Mouse (Mus musculus) intestine, postnatal 0 days (tissue): ENCODE results near the gene Atp6v1e2. TPM values are rescaled to one million over a fixed set of nuclear protein-coding genes. Genes with fewer than 3 reads are reported as not detected.

Source experiments
- ATAC-seq: fragments of 200-750 bp; cut with Nextera tagmentation; 2 replicates; pipeline ENCODE4 v1.8.0; 2017; ENCODE audit warnings: mild to moderate bottlenecking, moderate TSS enrichment, moderate library complexity
- H3K27ac ChIP-seq: fragments of 300-500 bp; sonication (generic); 2 replicates; pipeline ENCODE4 v1.5.1; 2014; ENCODE audit warnings: mild to moderate bottlenecking, low read depth, low read length, moderate library complexity
- H3K27me3 ChIP-seq: fragments of 300-500 bp; sonication (generic); replicated peaks from 2 replicates; pipeline ENCODE4 v1.6.1; 2014; ENCODE audit warnings: low read length, mixed read lengths; ENCODE audit not compliant: control insufficient read depth, insufficient read depth
- H3K36me3 ChIP-seq: fragments of 300-500 bp; sonication (generic); 2 replicates; pipeline ENCODE4 v1.6.1; 2014; ENCODE audit warnings: mild to moderate bottlenecking, moderate library complexity; ENCODE audit not compliant: control insufficient read depth, insufficient read depth
- H3K4me1 ChIP-seq: fragments of 300-500 bp; sonication (generic); replicated peaks from 2 replicates; pipeline ENCODE4 v1.6.1; 2014; ENCODE audit warnings: antibody characterized with exemption, low read length, mixed read lengths; ENCODE audit not compliant: control insufficient read depth, insufficient read depth
- H3K4me2 ChIP-seq: fragments of 300-500 bp; sonication (generic); replicated peaks from 2 replicates; pipeline ENCODE4 v1.6.1; 2014; ENCODE audit warnings: low read depth, mild to moderate bottlenecking, moderate library complexity
- H3K4me3 ChIP-seq: fragments of 300-500 bp; sonication (generic); 2 replicates; pipeline ENCODE4 v1.5.1; 2014; ENCODE audit warnings: low read depth, low read length
- H3K9ac ChIP-seq: fragments of 300-500 bp; sonication (generic); 2 replicates; pipeline ENCODE4 v1.6.1; 2014; ENCODE audit warnings: mild to moderate bottlenecking, low read depth, low read length
- H3K9me3 ChIP-seq: fragments of 300-500 bp; sonication (generic); 2 replicates; pipeline ENCODE4 v1.6.1; 2016; ENCODE audit warnings: mixed run types; ENCODE audit not compliant: control insufficient read depth
- CTCF ChIP-seq: sonication (generic); IDR thresholded peaks from 2 replicates; pipeline ENCODE4 v1.5.1; 2016; ENCODE audit warnings: low read depth, mild to moderate bottlenecking, control low read depth, antibody characterized with exemption, moderate library complexity
- WGBS: fragments of 180-500 bp; shearing (Covaris S2); extraction: QIAGEN DNeasy Blood & Tissue Kit; methylation state at CpG from one replicate; pipeline ENCODE4 v1.1.7; 2014; 5-methylcytosine and 5-hydroxymethylcytosine counted together
- polyA plus RNA-seq: library from polyadenylated mRNA; unstranded; fragments of >200 nt; fragmentation: Nextera tagmentation; extraction: Ambion mirVana; gene quantifications from 2 replicates; pipeline ENCODE4 v1.2.1, GENCODE M21; 2015

The Atp6v1e2 gene
- polyA plus RNA-seq, 1 experiment from 2014 or later: not detected

DNA sequence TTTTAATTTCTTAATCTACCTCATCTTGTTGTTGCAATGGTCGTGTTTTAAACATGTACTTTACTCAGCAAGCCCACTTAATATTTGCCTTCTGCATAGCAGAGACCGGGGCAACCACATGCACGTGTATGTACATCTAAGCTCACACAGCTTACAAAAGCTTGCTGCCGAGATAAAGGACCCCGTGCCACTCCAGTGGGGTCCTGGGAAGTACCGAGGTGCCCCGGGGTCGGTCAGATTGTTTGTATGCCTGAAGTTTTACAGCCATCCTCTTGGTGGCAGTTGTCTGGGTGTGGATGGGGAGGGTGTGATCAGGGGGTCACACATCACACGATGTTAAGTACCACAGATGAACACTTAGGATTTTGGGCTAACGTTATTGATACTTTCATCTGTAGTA, 18.3 kb upstream of the Atp6v1e2 start:
- 80% methylated on average over 10 of the region's 10 CpGs for WGBS
- Histone ChIP-seq H3K9ac (no peak overlapping the region), H3K4me2 (no peak overlapping the region), H3K4me3 (no peak overlapping the region), H3K4me1 (0 out of 2 replicates have a peak, but pooled peaks cover 3% of the 10 kb centered on the region), H3K9me3 (no peaks in the 10 kb centered on the region), H3K36me3 (peaks cover 9% of the 10 kb centered on the region), H3K27ac (no peak overlapping the region), H3K27me3 (no peaks in the 10 kb centered on the region)
- no peak for TF ChIP-seq CTCF
- ATAC-seq: no peak

DNA sequence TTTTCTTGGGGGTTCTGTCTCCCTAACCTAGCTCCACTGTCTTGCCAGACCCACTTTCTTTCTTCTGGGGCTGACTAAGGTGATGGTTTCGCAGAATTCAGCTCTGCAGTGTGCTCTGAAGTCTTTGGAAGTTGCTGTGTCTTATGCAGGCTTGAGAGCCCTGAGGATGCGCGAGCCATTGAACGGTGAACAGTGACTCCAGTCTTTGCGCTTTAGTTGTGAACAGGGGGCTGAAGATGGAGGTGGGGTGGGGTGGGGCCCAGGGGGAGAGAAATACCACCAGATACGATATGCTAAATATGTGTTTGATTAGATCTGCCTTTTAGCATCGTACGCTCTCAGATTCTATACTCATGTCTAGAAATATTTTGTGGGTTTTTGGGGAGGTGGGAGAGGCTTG, 17.4 kb upstream of the Atp6v1e2 start:
- H3K27me3 ChIP-seq: no peaks in the 10 kb centered on the region
- H3K4me1 ChIP-seq: 0 out of 2 replicates have a peak, but pooled peaks cover 3% of the 10 kb centered on the region
- WGBS: 69% methylated on average over 8 of the region's 8 CpGs
- H3K36me3 ChIP-seq: peaks cover 1% of the 10 kb centered on the region
- peak overlapping the region; percentile 75 for H3K4me3 ChIP-seq
- ATAC-seq: no peak
- no peaks in the 10 kb centered on the region for H3K9me3 ChIP-seq
- peak overlapping the region; percentile 31; the same call in 1 of the 2 replicates for H3K27ac ChIP-seq
- TF ChIP-seq CTCF: no peak
- H3K4me2 ChIP-seq: peak overlapping the region; percentile 96
- no peak overlapping the region for H3K9ac ChIP-seq

- Histone ChIP-seq H3K4me1 (0 out of 2 replicates have a peak, but pooled peaks cover 3% of the 10 kb centered on the region), H3K27me3 (no peaks in the 10 kb centered on the region), H3K9ac (0 out of 2 replicates have a peak overlapping the region, but pooled peaks have one; percentile 11), H3K27ac (peak overlapping the region; percentile 31; the same call in 1 of the 2 replicates), H3K4me3 (peak overlapping the region; percentile 75), H3K36me3 (no peaks in the 10 kb centered on the region; the same call in 1 of the 2 replicates), H3K4me2 (peak overlapping the region; percentile 96), H3K9me3 (no peaks in the 10 kb centered on the region)
- WGBS: 3% methylated on average over 10 of the region's 10 CpGs
- no peak for TF ChIP-seq CTCF
- ATAC-seq: peak; percentile 51
These were observed 16.8 kb upstream of the Atp6v1e2 start for GRCm38 (mm10) chr17:86964502-86964901.

GRCm38 (mm10) chr17:86964041-86964440, 16.3 kb upstream of the Atp6v1e2 start:
- peak overlapping the region; percentile 11; the same call in 1 of the 2 replicates for H3K9ac ChIP-seq
- 0 out of 2 replicates have a peak, but pooled peaks cover 3% of the 10 kb centered on the region for H3K4me1 ChIP-seq
- peak overlapping the region; percentile 75 for H3K4me3 ChIP-seq
- peak overlapping the region; percentile 88; the same call in 1 of the 2 replicates for H3K27ac ChIP-seq
- no peak for TF ChIP-seq CTCF
- no peaks in the 10 kb centered on the region for H3K27me3 ChIP-seq
- peak overlapping the region; percentile 96 for H3K4me2 ChIP-seq
- 3% methylated on average over 6 of the region's 6 CpGs for WGBS
- ATAC-seq: no peak
- no peaks in the 10 kb centered on the region; the same call in 1 of the 2 replicates for H3K36me3 ChIP-seq
- no peaks in the 10 kb centered on the region for H3K9me3 ChIP-seq

GRCm38 (mm10) chr17:86963586-86963902, 15.8 kb upstream of the Atp6v1e2 start:
- H3K36me3 ChIP-seq: no peaks in the 10 kb centered on the region
- H3K9ac ChIP-seq: peak overlapping the region; percentile 81
- TF ChIP-seq CTCF: no peak
- ATAC-seq: no peak; the same call in 1 of the 2 replicates
- no peaks in the 10 kb centered on the region for H3K27me3 ChIP-seq
- peak overlapping the region; percentile 75 for H3K4me3 ChIP-seq
- H3K4me2 ChIP-seq: peak overlapping the region; percentile 96
- 1% methylated on average over 14 of the region's 26 CpGs for WGBS
- 0 out of 2 replicates have a peak, but pooled peaks cover 3% of the 10 kb centered on the region for H3K4me1 ChIP-seq
- H3K27ac ChIP-seq: peak overlapping the region; percentile 88
- no peaks in the 10 kb centered on the region for H3K9me3 ChIP-seq

- under 1% methylated on average over 79 of the region's 86 CpGs for WGBS
- no peak for TF ChIP-seq CTCF
- H3K36me3 ChIP-seq: no peaks in the 10 kb centered on the region
- no peaks in the 10 kb centered on the region for H3K27me3 ChIP-seq
- H3K4me1 ChIP-seq: 0 out of 2 replicates have a peak, but pooled peaks cover 3% of the 10 kb centered on the region
- H3K9ac ChIP-seq: peak within 1 kb of the TSS; percentile 81
- H3K4me3 ChIP-seq: peak within 1 kb of the TSS; percentile 75
- ATAC-seq: peak; percentile 76
- no peaks in the 10 kb centered on the region for H3K9me3 ChIP-seq
- H3K4me2 ChIP-seq: peak within 1 kb of the TSS; percentile 96
- peak within 1 kb of the TSS; percentile 88 for H3K27ac ChIP-seq
These were observed 15.3 kb upstream of the Atp6v1e2 start, which contains the start of gene Rhoq for GRCm38 (mm10) chr17:86962894-86963585. Rhoq (plus strand) TSS chr17:86963082.
